Mouse (Mus musculus): ENCODE data around the gene Msx2. TPM values are rescaled to one million over a fixed set of nuclear protein-coding genes. Genes with fewer than 3 reads are reported as not detected.

Gene Msx2
- under 1 TPM; 0.30 to 0.59 TPM for total RNA-seq (2021)

DNA sequence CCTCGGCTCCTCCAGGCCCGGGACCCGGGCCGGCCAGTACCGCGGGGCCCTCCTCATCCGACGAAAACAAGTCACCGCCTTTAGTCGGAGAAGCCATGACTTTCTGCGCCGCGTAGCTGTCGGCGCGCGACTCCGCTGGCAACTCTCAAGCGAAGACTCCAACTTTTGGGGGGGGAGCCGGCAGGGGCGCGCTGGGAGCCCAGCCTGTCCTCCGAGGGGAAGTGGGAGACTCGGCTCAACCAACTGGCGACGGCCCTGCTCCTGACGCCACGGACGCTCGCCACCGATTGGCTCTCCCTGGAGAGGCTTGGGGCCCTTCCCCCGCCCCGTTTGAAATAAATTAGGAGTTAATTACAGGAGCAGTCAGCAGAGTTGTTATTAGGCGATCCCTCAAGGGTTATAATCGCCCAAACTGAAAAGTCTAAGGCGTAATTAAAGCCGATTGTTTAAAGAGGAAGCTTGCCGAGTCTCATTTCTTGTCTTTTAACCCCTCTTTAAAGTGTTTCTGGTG is at the start of gene Msx2:
Msx2 (minus strand) TSS at position 461 of the 511 bp plus-strand sequence.
- DNase-seq (ENCODE audit: extremely low spot score in 1 of 2, low spot score in 2 of 2): peak; percentile 10 to 72
- intact Hi-C loops (cut with DNase I): no loop called here

DNA sequence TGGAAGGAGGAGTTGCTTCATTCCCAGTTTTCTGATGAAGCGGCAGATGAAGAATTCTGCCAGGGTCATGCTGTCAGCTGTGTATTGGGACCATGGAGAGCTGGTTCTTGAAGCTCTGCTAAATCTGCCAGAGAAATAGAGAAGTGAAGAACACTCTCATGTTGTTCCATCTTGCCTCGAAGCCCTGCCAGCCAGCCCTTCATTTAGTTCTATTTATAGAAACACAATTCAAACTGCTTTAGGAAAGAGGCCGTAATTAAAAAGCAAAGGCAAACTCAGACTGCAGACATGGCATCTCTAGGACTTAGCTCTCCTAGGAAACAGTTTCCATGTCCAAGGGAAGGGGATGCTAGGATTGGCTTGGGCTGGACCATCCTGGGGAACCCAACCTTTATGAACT is 48.6 kb upstream of the Msx2 start:
- intact Hi-C loops (cut with DNase I): no loop called here
- DNase-seq (ENCODE audit: extremely low spot score in 1 of 2, low spot score in 2 of 2): peak in 1 of 2 experiments; percentile 17

DNA sequence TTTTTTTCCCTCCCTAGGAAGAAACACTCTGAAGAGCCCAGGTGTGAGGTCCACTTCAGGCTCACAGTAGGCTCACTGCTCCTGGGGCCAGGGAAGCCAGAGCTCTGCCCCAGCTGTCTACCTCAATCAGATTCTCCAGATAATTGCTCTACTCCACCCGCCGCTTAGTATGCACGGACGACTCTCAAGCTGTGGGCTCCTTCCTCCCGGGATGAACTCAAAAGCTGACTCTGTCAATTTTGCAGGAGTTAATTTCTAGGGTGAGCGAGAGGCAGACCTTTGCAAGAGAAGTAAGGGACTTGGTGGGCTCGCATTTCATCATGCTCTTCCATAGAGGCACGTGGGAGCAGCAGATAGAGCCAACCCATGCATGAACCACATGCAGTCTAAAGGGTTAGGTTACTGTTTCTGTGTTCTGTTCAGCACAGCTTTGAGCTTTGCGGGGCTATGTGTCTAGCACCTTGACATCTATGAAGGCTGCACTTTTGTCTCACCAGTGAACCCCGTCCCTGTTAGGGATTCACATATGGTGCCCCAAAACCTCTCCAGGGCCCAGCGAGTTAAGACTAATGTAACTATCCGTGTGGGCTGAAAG is 47.6 kb upstream of the Msx2 start:
- DNase-seq (ENCODE audit: extremely low spot score in 1 of 2, low spot score in 2 of 2): no peak
- intact Hi-C loops (cut with DNase I): no loop called here

DNA sequence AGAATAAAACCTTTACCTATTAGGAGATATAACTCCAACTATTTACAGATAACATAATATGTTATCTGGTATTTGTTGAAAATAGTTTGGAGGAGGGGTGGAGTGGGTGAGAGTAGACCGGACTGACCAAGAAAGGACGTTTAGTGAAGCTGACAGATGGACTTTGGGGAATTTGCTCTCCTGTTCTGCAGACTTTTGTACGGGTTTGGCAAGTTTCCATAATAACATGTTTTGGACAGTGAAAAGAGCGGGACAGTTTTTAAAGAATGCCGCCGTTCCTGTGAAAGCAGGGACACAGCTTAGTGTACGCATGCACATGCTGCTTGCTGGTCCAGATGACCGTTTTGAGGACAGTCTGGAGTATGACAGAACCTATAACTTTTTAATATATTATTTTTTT is 46.9 kb upstream of the Msx2 start:
- intact Hi-C loops (cut with DNase I): no loop called here
- no peak for DNase-seq (ENCODE audit: extremely low spot score in 1 of 2, low spot score in 2 of 2)

DNA sequence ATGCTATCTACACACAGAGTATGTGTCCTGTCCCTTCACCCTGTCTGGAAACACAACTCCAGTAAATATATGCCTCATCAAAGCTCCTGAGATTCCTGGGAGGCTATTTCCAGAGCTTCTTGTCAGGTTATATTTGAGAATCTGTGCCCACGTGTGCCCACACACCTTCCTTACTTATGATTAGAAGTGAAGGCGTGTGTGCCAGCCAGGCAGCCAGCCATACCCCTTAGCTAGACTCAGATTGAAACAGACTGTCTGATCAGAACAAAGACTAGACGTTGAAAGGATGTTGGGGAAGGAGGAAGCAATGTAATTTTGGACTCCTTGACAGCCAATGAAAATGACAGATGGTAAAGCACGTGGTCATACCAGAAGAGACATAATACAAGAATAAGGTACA is 45.4 kb upstream of the Msx2 start:
- intact Hi-C loops (cut with DNase I): no loop called here
- DNase-seq (ENCODE audit: extremely low spot score in 1 of 2, low spot score in 2 of 2): no peak

DNA sequence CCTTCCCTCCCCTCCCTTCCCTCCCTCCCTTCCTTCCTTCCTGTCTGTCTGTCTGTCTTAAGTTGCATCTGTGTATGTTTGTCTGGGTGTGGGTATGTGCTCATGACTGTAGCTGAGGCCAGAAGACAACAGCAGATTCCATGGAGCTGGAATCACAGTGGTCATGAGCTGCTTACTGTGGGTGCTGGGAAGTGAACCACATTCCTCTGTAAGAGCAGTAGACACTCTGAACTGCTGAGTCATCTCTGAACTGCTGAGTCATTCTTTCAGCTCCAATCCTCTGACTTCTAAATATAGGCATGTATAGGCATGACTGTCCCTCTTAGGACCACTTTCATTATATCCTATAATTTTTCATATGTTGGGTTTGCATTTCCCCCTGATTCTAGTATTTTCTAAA is 41.7 kb upstream of the Msx2 start:
- no peak for DNase-seq (ENCODE audit: extremely low spot score in 1 of 2, low spot score in 2 of 2)
- intact Hi-C loops (cut with DNase I): no loop called here

DNA sequence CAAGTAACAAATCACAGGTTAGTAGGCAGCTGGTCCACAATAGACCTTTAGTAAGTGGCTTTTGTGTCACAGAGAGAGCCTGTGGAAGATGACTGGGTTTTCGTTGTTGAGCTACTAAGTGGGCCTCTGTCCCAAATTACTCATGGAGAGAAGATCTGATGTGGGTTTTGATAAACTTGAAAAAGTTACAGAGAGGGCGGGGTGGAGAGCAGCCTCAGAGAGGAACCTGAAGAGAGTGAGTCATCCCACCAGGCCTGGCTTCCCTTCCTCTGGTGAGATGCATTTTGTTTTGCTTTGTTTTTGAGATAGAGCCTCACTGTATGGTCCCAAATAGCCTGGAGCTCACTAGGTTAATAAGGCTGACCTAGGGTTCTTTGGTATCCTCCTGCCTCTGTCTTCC is 38.5 kb upstream of the Msx2 start:
- DNase-seq (ENCODE audit: extremely low spot score in 1 of 2, low spot score in 2 of 2): no peak
- intact Hi-C loops (cut with DNase I): no loop called here

DNA sequence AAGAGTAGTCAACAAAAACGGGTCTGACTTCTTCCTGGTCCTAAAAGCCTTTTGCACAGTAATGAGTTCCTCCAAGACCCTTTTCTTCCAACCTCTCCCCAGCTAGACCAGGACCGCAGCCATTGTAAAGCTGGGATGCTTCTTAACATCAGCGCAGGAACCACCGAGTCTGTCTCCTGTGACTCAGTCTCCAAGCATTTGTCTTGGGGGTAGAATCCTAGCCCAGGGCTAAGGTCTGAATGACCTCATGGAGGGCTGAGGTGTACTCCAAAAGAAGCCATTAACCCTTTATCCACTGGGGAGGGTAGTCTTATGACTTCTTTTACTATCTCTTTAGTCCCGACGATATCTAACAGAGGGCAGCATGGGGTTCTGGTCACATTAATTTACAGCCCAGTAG is 29.5 kb upstream of the Msx2 start:
- intact Hi-C loops (cut with DNase I): no loop called here
- no peak for DNase-seq (ENCODE audit: extremely low spot score in 1 of 2, low spot score in 2 of 2)

DNA sequence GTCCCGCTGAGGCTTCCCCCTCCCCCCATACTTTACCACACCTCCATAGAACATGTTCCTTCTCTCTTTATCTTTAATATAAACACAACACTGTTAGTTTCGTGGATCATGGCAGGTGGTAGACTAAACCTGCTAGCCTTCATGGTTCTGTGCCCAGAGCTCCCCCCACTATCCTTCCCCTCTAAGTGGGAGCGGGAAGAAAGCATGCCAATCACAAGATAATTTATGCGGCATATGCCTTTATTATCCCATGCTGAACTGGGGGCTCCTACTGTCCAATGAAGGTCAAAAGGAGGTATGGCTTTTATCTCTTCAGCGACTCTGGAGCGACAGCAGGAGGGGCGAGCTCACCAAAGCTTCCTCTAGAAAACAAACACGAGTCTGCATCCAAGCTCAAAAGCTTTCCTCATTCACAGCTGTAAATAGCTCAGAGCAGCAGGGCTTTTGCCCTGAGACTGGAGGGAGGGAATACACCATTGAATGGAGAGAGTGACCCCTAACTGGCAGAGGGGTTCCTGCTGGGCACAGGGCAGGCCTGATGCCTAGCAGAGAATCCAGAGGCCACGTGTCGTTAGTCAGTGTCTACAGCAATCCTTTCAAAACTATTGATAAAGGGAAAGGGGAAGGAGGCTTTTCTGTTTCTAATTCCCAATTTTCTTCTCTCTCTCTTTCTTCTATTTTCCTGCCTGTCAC is 28.8 kb upstream of the Msx2 start:
- no peak for DNase-seq (ENCODE audit: extremely low spot score in 1 of 2, low spot score in 2 of 2)
- intact Hi-C loops (cut with DNase I): no loop called here

DNA sequence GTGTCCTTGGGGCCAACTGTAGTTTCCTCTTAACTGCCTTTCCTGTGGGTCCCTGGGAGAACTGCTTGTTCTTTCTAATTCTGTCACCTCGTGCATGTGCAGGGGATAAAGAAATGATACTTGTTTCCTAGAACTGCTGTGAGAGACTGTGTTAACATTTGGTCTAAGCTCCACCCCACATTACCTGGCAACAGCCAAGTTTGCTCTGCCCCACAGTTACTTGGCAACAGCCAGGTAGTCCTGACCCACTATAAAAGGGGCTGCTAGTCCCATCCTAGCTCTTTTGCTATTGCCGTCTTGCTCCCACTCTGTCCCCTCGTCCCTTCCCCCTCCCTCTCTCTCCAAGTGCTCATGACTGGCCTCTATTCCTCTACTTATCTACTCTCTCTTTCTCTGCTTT is 28.2 kb upstream of the Msx2 start:
- DNase-seq (ENCODE audit: extremely low spot score in 1 of 2, low spot score in 2 of 2): no peak
- intact Hi-C loops (cut with DNase I): no loop called here

DNA sequence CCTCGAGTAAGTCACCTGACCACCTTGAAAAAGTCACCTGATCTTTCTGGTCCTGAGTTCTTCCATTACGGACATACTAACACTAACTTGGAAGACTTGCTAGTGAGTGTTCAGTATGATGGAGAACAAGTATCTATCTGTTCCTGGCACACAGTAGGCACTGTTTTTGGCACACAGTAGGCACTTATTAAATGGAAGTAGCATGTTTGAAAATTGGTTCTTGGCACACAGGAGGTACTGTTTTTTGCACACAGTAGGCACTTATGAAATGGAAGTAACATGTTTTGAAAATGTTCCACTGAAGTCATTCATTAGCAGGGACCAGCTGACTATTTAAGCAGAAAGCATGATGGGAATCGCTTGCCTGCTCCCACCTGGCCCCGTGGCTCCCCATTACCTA is 13.6 kb upstream of the Msx2 start:
- intact Hi-C loops (cut with DNase I): no loop called here
- no peak for DNase-seq (ENCODE audit: extremely low spot score in 1 of 2, low spot score in 2 of 2)

DNA sequence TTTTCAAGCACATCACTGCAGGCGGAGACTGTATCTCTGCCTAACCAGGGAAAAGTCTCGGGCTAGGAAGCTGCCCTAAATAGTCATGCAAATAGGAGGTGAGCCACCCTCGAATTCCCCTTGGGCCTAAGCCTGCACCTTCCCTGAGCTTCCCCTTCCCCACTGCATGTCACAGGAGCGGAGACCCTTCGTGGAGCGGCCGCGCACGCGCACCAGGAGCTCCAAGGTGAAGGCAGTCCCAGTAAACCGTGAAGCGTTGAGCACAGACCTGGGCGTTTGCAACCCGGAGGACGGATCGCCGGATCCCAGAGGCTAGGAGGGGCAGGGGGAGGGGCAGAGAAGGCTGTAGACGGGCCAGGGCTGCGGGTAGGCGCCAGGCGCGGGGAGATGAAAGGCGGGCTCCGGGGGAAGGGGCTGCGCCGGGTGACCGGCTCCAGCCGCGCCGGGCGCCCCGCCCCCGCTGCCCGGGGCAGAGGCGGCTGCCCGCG is 2.9 kb upstream of the Msx2 start:
- peak in 1 of 2 experiments; percentile 54 for DNase-seq (ENCODE audit: extremely low spot score in 1 of 2, low spot score in 2 of 2)
- intact Hi-C loops (cut with DNase I): no loop called here

DNA sequence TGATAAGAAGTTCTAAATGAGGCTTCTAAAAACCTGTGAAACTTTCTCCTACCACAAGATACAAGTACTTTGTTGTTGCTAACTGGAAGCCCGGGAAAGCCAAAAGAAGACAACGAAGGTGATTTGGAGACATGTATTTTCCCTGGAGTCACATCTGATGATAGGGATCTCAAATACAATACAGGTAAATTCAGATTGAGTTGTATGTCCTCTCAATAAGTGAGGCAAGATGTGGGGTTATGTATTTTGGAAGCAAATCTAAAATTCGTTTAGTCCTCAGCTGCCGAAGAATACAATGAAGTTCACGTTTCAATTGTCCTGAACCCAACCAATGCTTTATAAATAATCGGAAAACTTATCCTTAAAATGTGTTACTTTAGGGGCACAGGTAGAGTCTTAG is 1.6 kb upstream of the Msx2 start:
- no peak for DNase-seq (ENCODE audit: extremely low spot score in 1 of 2, low spot score in 2 of 2)
- intact Hi-C loops (cut with DNase I): no loop called here

DNA sequence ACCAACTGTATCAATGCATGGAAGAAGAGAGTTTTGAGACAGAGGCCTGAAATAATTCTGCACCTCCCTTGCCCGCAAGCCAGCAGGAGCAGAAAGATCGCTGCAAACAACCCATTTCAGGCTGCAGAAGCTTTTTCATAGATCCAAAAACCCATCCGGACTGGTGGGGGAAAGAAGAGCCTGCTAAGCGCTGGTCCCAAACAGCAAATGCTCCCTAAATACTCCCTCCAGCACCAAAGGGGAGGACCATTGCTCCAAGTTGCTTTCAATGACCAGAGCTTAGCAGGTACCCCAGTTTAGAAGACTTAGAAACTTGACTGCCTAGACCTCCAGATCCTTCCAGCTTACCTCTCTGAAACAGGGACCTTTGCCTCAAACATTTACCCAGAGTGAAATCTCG is 1.1 kb upstream of the Msx2 start:
- no peak for DNase-seq (ENCODE audit: extremely low spot score in 1 of 2, low spot score in 2 of 2)
- intact Hi-C loops (cut with DNase I): no loop called here

DNA sequence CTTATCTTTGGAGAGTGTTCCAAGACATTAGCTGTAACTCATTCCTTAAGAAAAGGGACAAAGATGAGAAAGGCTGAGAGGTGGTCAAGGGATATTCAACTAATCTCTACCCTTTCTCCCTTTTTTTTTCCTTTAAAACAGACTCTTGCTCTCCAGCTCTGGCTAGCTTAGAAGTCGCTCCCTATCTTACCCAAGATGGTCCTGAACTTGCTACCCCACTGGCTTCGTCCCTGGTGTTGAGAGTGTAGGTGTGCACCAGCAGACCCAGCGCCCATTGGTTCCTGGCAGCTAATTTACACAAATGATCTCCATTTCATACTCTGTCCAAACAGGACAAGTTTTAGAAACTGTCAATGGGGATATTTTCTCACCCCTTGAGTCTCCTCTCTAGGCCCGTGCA is 417 bp upstream of the Msx2 start:
- intact Hi-C loops (cut with DNase I): no loop called here
- no peak for DNase-seq (ENCODE audit: extremely low spot score in 1 of 2, low spot score in 2 of 2)

DNA sequence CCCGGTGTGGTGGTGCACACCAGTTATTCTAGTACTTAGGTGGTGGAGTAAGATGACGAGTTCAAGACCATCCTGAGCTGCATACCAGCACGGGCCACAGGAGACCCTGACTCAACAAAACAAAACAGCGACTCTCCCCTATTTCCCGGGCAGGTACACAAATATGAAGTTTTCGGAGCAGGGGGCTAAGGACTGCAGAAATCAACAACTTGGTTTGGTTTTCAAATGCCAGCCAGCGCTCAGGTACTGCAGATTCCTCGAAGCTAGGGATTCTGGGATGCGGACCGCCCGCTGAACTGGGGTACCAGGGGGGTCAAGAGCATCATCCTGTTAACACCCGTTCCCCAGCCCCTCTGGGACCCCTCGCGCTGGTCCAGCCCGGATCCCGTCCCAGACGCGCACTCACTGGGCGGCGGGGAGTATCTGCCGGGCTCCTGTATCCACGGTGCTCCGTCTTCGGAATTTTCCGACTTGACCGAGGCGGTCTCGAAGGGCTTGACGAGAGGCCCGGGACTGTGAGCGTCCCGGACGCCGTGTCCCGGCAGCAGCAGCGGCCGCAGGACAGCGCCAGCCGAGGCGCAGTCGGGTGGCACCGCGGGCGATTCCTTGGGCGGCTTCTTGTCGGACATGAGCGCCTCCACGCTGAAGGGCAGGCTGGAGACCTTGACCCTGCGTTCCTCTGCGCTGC is 804 bp downstream of the Msx2 start:
- intact Hi-C loops (cut with DNase I): no loop called here

DNA sequence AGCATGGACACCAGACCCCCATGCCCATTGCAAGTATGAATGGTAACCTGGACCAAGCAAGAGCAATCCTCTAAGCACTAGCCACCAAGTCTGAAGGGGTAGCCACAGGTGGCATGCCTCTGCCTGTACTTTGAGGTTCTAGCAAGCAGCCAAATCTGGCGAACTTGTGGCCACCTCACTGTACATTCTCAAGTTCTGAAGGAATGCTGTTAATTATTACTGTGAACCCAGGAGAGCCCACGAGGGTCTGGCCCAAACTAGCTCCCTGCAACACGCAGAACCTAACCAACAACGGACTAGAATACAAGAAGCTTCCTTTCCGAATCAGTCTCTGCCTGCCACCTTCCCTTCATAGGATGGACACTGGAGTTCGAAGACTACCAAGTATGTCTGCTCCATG is 1.5 kb downstream of the Msx2 start:
- DNase-seq (ENCODE audit: extremely low spot score in 1 of 2, low spot score in 2 of 2): no peak
- intact Hi-C loops (cut with DNase I): no loop called here

More for the DNA sequence above, 804 bp downstream of the Msx2 start:
- DNase-seq (ENCODE audit: extremely low spot score in 1 of 2, low spot score in 2 of 2): no peak

DNA sequence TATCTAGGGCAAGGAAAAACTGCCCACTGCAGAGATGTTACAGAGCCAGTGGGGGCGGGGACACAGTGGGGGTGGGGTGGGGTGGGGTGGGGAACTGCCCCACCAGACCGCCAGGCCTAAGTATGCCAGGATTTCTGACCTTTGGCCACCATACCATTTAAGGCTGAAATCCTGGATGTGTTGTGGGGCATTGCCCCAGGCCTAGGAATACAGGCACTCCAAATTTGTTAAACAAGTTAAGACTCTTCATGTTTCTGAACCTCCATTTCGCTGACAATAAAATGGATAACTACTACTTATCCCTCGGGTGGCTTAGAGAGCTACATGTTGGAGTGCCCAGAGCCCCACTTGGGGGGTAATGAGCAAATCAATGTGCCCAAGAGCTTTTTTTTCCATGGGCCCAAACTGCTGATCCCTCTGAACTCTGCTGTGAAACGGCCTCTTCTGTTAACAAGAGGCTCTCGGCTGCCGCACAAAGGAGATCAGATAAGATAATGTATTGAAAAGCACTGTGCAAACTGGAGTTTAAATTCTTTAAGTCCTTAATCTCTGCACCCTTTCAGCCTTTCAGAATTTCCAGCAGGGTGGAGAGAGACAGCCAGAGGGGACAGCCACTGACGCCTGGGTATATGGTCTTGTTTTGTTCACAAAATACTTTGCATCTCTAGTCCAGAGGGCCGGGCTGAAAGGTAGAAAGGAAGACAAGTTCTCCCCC is 2.3 kb downstream of the Msx2 start:
- intact Hi-C loops (cut with DNase I): no loop called here

DNA sequence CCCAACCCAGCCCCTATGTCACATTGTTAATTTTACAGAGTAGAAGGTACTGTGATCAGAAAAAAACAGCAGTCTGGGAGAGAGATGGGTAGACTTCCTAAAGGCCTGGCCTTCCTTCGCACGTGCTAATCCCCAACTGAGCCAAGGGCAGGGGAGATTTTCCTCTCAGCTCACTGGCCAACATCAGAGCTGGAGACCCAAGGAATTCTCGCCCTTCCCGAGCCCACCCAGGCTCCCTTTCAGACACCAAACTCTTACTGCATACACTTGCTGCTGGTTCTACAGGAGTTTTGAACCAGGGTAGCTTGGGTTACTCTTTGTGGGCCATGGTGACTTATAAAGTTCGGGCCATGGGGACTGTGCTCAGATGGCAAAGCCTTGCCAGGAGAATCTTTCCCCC is 3.1 kb downstream of the Msx2 start:
- intact Hi-C loops (cut with DNase I): no loop called here
- DNase-seq (ENCODE audit: extremely low spot score in 1 of 2, low spot score in 2 of 2): no peak

More for the DNA sequence above, 2.3 kb downstream of the Msx2 start:
- no peak for DNase-seq (ENCODE audit: extremely low spot score in 1 of 2, low spot score in 2 of 2)

All from left cerebral cortex, postnatal 10 days (tissue).